Mouse (Mus musculus): ENCODE data around the gene Skap2. TPM values are rescaled to one million over a fixed set of nuclear protein-coding genes. Genes with fewer than 3 reads are reported as not detected.

The Skap2 gene
- polyA plus RNA-seq, 1 experiment from 2014 or later, result 22.2 TPM

DNA sequence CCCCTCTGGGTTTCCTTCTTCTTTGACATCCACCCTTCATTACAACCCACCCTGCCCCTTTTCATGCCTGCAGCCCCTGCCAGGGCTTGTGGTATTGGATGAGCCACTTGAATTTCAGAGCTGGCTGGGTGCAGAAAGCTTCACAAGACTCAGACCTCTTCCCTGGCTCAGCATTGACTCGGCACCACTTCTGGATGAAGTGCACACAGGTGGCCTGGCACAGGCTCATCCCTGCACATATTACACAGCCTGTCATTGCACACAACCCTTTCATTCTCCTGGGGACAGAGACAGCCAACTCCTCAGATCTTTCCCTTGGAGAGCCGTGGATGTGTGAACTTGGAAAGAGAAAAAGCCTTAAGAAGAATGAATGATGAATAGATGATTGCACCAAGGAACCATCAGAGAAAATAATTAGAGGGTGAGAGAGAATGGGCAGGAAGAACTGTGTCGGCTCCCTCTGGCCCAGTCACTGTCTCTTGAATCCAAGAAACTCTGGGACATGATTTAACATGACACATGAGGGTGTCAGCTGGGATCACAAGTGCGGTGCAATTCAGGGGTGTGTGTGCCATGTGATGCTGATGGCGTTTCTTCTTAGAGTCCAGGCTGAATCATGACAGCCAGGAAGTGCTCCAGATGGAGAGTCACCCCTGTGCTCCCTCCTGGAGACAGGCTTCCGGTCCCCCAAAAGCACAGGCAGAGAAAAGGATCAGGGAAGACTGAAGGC, 195.3 kb downstream of the Skap2 start:
- no peaks in the 10 kb centered on the region for H3K9me3 ChIP-seq (replicated peaks)

DNA sequence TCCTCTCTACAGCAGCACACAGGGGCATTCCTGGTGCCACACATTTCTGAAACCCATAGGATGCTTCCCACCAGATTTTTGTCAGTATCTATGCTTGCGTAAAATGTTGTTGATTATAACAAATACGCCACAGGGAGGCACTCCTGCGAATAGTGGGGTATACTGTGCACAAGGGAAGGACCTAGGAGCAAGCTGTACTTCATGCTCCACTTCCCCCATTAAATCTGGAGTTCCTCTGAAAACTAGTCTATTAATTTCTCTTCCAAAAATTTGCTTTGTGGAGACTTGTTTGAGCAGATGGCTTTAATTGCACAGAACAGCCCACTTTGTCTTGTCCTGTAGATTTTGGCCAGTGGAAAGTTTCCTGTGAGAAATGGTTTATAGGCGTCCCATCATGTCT, 201.4 kb downstream of the Skap2 start:
- Histone ChIP-seq H3K27ac (no peak overlapping the region), H3K9ac (no peak overlapping the region)
- 62% methylated on average over 4 of the region's 4 CpGs for WGBS (ENCODE audit: insufficient replicate concordance)

More for the DNA sequence above, 195.3 kb downstream of the Skap2 start:
- WGBS (ENCODE audit: insufficient replicate concordance), result 61% methylated on average over 6 of the region's 6 CpGs
- ATAC-seq, result no peak
- H3K27me3 ChIP-seq (replicated peaks), result 0 out of 2 replicates have a peak, but pooled peaks cover 5% of the 10 kb centered on the region
- no peak overlapping the region for H3K9ac ChIP-seq
- no peak overlapping the region for H3K4me2 ChIP-seq
- H3K4me1 ChIP-seq, result no peaks in the 10 kb centered on the region
- no peak overlapping the region for H3K4me3 ChIP-seq
- no peaks in the 10 kb centered on the region for H3K36me3 ChIP-seq
- no peak overlapping the region for H3K27ac ChIP-seq

DNA sequence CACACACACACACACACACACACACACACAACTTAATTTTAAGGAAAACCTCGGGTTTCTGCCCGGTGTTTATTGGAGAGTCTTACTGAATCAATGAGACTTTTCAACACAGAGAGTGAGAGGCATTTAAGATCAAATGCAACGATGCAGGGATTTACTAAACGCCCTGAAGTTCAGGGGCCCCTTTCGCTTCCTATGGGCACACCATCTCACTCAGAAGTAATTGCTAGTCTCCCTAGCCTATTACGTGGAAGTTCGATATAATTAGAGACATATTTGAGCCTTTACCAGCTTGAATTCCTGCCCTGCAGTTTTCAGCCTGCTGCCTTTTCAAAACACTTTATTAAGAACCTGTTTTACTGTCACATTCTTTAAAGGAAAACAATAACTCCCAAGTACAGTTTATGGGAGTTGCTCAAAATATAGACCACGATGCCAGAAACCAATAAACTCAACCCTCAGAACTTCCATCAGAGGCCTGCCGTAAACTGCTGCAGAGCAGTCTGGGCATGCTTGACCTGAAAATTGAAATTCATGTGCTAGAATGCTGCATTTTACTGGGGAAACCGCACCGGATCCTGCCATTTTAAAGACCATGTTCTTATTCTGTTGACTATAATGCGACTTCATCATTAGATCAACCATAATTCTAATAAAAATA, 203.1 kb downstream of the Skap2 start:
- H3K36me3 ChIP-seq, result no peaks in the 10 kb centered on the region
- no peak for ATAC-seq
- no peak overlapping the region for H3K4me3 ChIP-seq
- H3K9ac ChIP-seq, result no peak overlapping the region
- H3K27ac ChIP-seq, result no peak overlapping the region
- no peak overlapping the region for H3K4me2 ChIP-seq
- WGBS (ENCODE audit: insufficient replicate concordance), result 73% methylated on average over 12 of the region's 12 CpGs
- no peaks in the 10 kb centered on the region for H3K4me1 ChIP-seq
- H3K9me3 ChIP-seq (replicated peaks), result no peaks in the 10 kb centered on the region
- no peaks in the 10 kb centered on the region for H3K27me3 ChIP-seq (replicated peaks)

More for the DNA sequence above, 201.4 kb downstream of the Skap2 start:
- H3K9me3 ChIP-seq (replicated peaks), result no peaks in the 10 kb centered on the region
- no peak overlapping the region for H3K4me3 ChIP-seq
- no peak for ATAC-seq
- H3K27me3 ChIP-seq (replicated peaks), result no peaks in the 10 kb centered on the region
- no peaks in the 10 kb centered on the region for H3K36me3 ChIP-seq
- H3K4me1 ChIP-seq, result no peaks in the 10 kb centered on the region
- H3K4me2 ChIP-seq, result no peak overlapping the region

DNA sequence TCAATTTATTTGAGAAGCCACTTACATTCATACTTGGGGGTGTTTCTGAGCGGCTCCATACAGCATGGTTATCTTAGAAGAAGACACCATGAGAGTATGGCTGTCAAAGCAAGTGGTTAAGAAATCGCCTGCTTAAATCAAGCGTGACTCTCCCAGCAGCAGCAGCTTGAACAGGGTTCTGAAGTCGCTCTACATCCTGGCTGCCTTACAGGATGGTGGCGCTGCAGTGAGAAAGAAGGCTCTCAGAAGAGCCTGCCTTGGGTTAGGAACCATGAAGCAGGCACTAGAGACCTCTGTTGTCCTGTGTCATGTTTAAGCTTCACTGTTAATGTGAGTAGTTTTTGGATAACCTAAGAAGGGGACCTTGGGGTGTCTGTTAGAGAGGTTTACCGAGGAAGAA, 204.3 kb downstream of the Skap2 start:
- Histone ChIP-seq H3K27me3 (replicated peaks) (no peaks in the 10 kb centered on the region), H3K9me3 (replicated peaks) (no peaks in the 10 kb centered on the region), H3K4me2 (no peak overlapping the region), H3K4me3 (no peak overlapping the region), H3K4me1 (no peaks in the 10 kb centered on the region), H3K27ac (no peak overlapping the region), H3K9ac (no peak overlapping the region), H3K36me3 (no peaks in the 10 kb centered on the region)
- no peak for ATAC-seq
- WGBS (ENCODE audit: insufficient replicate concordance), result 54% methylated on average over 6 of the region's 6 CpGs

Other genes starting within 250 kb of the Skap2 start
- gene Hoxa1, start 145.8 kb upstream of the Skap2 start, polyA plus RNA-seq (2016; fragmentation: Nextera tagmentation; extraction: Ambion mirVana), result 1.0 and 1.1 TPM in 2 replicates
- gene Hoxa2, start 152.3 kb upstream of the Skap2 start, polyA plus RNA-seq (2016; fragmentation: Nextera tagmentation; extraction: Ambion mirVana), result 1.4 TPM in 2 replicates
- gene 5730596B20Rik, start 164.9 kb upstream of the Skap2 start, polyA plus RNA-seq (2016; fragmentation: Nextera tagmentation; extraction: Ambion mirVana), result 0.29 TPM in 2 replicates
- gene Hoxa4, start 179.2 kb upstream of the Skap2 start, polyA plus RNA-seq (2016; fragmentation: Nextera tagmentation; extraction: Ambion mirVana), result 0.79 and 0.92 TPM in 2 replicates
- 2.1 and 3.1 TPM in 2 replicates for gene Hoxa5, start 192.0 kb upstream of the Skap2 start, polyA plus RNA-seq (2016; fragmentation: Nextera tagmentation; extraction: Ambion mirVana)
- gene Hoxa6, start 196.2 kb upstream of the Skap2 start, polyA plus RNA-seq (2016; fragmentation: Nextera tagmentation; extraction: Ambion mirVana), result 0.14 and 0.20 TPM in 2 replicates
- gene Hoxa3, start 200.8 kb upstream of the Skap2 start, polyA plus RNA-seq (2016; fragmentation: Nextera tagmentation; extraction: Ambion mirVana), result 0.97 and 1.2 TPM in 2 replicates
- gene Gm28308, start 200.8 kb upstream of the Skap2 start, polyA plus RNA-seq (2016; fragmentation: Nextera tagmentation; extraction: Ambion mirVana), result not detected in 2 replicates
- gene Hoxa7, start 209.3 kb upstream of the Skap2 start, polyA plus RNA-seq (2016; fragmentation: Nextera tagmentation; extraction: Ambion mirVana), result 0.74 and 0.81 TPM in 2 replicates
- 1.2 and 1.4 TPM in 2 replicates for gene Hoxa9, start 218.5 kb upstream of the Skap2 start, polyA plus RNA-seq (2016; fragmentation: Nextera tagmentation; extraction: Ambion mirVana)
- 0.44 and 0.61 TPM in 2 replicates for gene Hoxa10, start 228.3 kb upstream of the Skap2 start, polyA plus RNA-seq (2016; fragmentation: Nextera tagmentation; extraction: Ambion mirVana)
- 0.06 TPM in 1 of 2 replicates, not detected in the other for gene Hoxa11, start 233.3 kb upstream of the Skap2 start, polyA plus RNA-seq (2016; fragmentation: Nextera tagmentation; extraction: Ambion mirVana)
- not detected in 2 replicates for gene Hoxa13, start 248.3 kb upstream of the Skap2 start, polyA plus RNA-seq (2016; fragmentation: Nextera tagmentation; extraction: Ambion mirVana)

All from liver, embryonic 12.5 days (tissue).